Mouse (Mus musculus) midbrain, postnatal 0 days (tissue): ENCODE measurements around the gene Ankrd65. TPM values are rescaled to one million over a fixed set of nuclear protein-coding genes. Genes with fewer than 3 reads are reported as not detected.

Source experiments
- ATAC-seq: fragments of 200-750 bp; cut with Nextera tagmentation; 2 replicates; pipeline ENCODE4 v1.8.0; 2017; ENCODE audit warnings: moderate number of reproducible peaks, mild to moderate bottlenecking, moderate TSS enrichment, moderate library complexity; ENCODE audit not compliant: low FRiP score
- DNase-seq: peaks from one replicate; pipeline ENCODE4 v3.0.0-alpha.2; 2015; ENCODE audit warnings: low spot score
- H3K27ac ChIP-seq: fragments of 300-500 bp; sonication (generic); 2 replicates; pipeline ENCODE4 v1.5.1; 2014; ENCODE audit warnings: low read depth, mild to moderate bottlenecking, low read length, mixed read lengths
- H3K27me3 ChIP-seq: fragments of 300-500 bp; sonication (generic); 2 replicates; pipeline ENCODE4 v1.6.1; 2014; ENCODE audit warnings: low read length, control low read depth, mixed read lengths; ENCODE audit not compliant: insufficient read depth
- H3K36me3 ChIP-seq: fragments of 300-500 bp; sonication (generic); 2 replicates; pipeline ENCODE4 v1.6.1; 2014; ENCODE audit warnings: low read length, control low read depth, mixed read lengths; ENCODE audit not compliant: insufficient read depth
- H3K4me1 ChIP-seq: fragments of 300-500 bp; sonication (generic); 2 replicates; pipeline ENCODE4 v1.6.1; 2014; ENCODE audit warnings: mild to moderate bottlenecking, control low read depth, antibody characterized with exemption, low read length, mixed read lengths; ENCODE audit not compliant: insufficient read depth
- H3K4me2 ChIP-seq: fragments of 300-500 bp; sonication (generic); 2 replicates; pipeline ENCODE4 v1.6.1; 2014; ENCODE audit warnings: low read depth, mild to moderate bottlenecking, low read length, mixed read lengths; ENCODE audit not compliant: poor library complexity, severe bottlenecking
- H3K4me3 ChIP-seq: fragments of 300-500 bp; sonication (generic); 2 replicates; pipeline ENCODE4 v1.5.1; 2014; ENCODE audit warnings: low read depth, mild to moderate bottlenecking, low read length, moderate library complexity
- H3K9ac ChIP-seq: fragments of 300-500 bp; sonication (generic); replicated peaks from 2 replicates; pipeline ENCODE4 v1.6.1; 2014; ENCODE audit warnings: mild to moderate bottlenecking, low read length, moderate library complexity, mixed read lengths; ENCODE audit not compliant: poor library complexity, severe bottlenecking
- H3K9me3 ChIP-seq: fragments of 300-500 bp; sonication (generic); 2 replicates; pipeline ENCODE4 v1.6.1; 2016; ENCODE audit warnings: low read length, control low read depth
- CTCF ChIP-seq: IDR thresholded peaks from 2 replicates; pipeline ENCODE4 v1.5.1; 2016; ENCODE audit warnings: antibody characterized with exemption, mild to moderate bottlenecking
- WGBS: fragments of 180-500 bp; shearing (Covaris S2); extraction: QIAGEN DNeasy Blood & Tissue Kit; methylation state at CpG from one replicate; pipeline ENCODE4 v1.1.7; 2014; 5-methylcytosine and 5-hydroxymethylcytosine counted together
- polyA plus RNA-seq: library from polyadenylated mRNA; unstranded; fragments of >200 nt; fragmentation: Nextera tagmentation; extraction: Ambion mirVana; gene quantifications from 2 replicates; pipeline ENCODE4 v1.2.1, GENCODE M21; 2015
- total RNA-seq: library from RNA; depleted of rRNA; stranded (reverse); fragments of >200 nt; gene quantifications from 2 replicates; pipeline ENCODE4 v1.2.3, GENCODE M21; 2014

Ankrd65 gene
- total and polyA plus RNA-seq, 2 experiments from 2014 or later = not detected

DNA sequence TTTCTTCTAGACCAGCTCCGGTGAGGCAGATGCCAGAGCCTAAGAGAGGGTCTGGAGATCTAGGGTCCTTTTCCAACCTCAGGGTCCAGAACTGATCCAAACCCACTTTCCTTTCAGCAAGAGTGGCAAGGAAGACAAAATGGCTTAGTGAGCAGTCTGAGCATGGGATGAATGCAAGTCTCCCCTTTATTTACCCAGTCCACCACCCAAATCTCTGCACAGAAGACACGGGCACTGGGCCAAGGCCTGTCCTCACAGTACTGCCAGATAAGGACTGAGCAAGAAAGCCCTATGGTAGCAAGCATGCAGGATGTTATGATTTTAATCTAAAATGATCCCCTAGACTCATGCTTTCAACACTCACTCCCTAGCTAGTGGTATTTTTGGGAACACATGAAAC, 12.4 kb upstream of the Ankrd65 start:
- H3K9me3 ChIP-seq = no peaks in the 10 kb centered on the region
- no peaks in the 10 kb centered on the region for H3K36me3 ChIP-seq
- no peak overlapping the region for H3K4me2 ChIP-seq
- WGBS = 78% methylated on average over 2 of the region's 2 CpGs
- peaks cover 4% of the 10 kb centered on the region; the same call in 1 of the 2 replicates for H3K4me1 ChIP-seq
- H3K27me3 ChIP-seq = no peaks in the 10 kb centered on the region
- DNase-seq (no peak), ATAC-seq (no peak)
- no peak overlapping the region for H3K27ac ChIP-seq
- no peak overlapping the region for H3K4me3 ChIP-seq
- H3K9ac ChIP-seq = no peak overlapping the region
- TF ChIP-seq CTCF = no peak

DNA sequence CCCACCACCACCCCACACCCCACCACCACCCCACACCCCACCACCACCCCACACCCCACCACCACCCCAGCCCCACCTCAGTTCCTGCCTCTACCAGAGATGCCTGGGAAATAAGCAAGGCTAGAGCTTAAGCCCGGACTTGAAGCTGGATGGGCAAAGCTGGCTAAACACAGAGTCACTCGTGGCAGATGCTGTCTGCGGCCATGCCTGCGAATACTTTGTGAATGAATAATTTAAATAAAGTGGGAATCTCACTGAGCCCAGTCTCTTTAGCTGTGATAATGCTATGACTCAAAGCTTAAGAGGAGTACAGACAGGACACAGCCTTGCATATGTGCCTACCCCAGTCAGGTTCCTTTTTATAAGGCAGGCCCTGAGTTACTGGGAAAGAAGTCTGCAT, 10.7 kb upstream of the Ankrd65 start:
- no peak overlapping the region for H3K27ac ChIP-seq
- no peak overlapping the region for H3K9ac ChIP-seq
- DNase-seq = no peak
- no peak overlapping the region for H3K4me3 ChIP-seq
- H3K36me3 ChIP-seq = no peaks in the 10 kb centered on the region
- ATAC-seq = no peak
- no peak overlapping the region for H3K4me2 ChIP-seq
- H3K27me3 ChIP-seq = no peaks in the 10 kb centered on the region
- peaks cover 6% of the 10 kb centered on the region; the same call in 1 of the 2 replicates for H3K4me1 ChIP-seq
- H3K9me3 ChIP-seq = no peaks in the 10 kb centered on the region
- no peak for TF ChIP-seq CTCF
- 78% methylated on average over 4 of the region's 4 CpGs for WGBS

DNA sequence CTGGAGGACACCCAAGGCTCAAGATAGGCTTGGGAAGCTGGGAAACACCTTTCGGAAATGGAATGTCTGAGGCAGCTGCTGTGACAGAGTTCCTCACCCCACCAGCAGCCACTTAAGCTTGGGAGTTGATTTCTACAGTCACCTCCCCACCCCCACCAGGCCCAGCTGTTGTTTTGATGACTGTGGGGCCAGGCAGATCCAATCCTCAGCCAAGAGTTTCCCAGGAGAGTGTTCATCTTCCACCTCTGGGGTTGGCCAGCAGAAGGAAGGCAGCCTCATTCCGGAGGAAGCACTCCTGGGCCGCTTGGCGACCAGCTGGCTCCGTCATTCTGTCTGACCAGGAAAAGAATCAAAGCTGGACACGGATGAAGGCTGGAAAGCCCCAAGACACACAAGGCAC, 9.3 kb upstream of the Ankrd65 start:
- no peak for ATAC-seq

DNA sequence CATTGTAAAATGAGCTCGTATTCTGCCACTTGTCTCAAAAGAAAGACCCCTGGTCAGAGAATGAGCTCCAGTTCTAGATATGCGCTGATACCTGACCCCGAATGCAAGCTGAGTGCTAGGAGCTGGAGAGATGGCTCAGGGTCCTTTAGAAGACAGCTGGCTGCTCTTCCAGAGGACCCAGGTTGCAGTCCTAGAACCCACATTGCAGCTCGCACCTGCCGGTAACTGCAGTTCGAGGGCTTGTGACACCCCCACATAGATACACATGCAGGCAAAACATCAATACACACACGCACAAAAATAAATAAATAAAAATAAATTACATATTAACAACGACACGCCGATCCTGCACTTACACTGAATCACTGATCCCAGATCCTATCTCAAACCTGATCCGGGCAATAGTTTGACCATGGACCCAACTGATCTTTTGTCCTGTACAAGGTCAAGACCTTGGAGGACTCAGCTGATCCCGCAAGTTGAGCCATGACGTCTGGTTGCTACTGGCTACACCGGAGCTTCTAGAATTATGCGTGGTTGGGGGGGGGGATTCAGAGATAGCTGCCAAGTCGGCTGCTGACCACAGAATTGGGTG, 6.7 kb upstream of the Ankrd65 start:
- Histone ChIP-seq H3K4me2 (peak overlapping the region; percentile 78), H3K9ac (peak overlapping the region; percentile 88), H3K27me3 (no peaks in the 10 kb centered on the region), H3K27ac (peak overlapping the region; percentile 91), H3K4me1 (peaks cover 6% of the 10 kb centered on the region; the same call in 1 of the 2 replicates), H3K9me3 (no peaks in the 10 kb centered on the region), H3K36me3 (no peaks in the 10 kb centered on the region), H3K4me3 (peak overlapping the region; percentile 67)
- no peak for TF ChIP-seq CTCF
- WGBS = 34% methylated on average over 16 of the region's 16 CpGs
- DNase-seq = no peak
- peak; percentile 28; the same call in 1 of the 2 replicates for ATAC-seq

More for the DNA sequence above, 9.3 kb upstream of the Ankrd65 start:
- Histone ChIP-seq H3K9ac (no peak overlapping the region), H3K4me2 (no peak overlapping the region), H3K27ac (no peak overlapping the region), H3K4me1 (peaks cover 6% of the 10 kb centered on the region; the same call in 1 of the 2 replicates), H3K4me3 (no peak overlapping the region), H3K36me3 (no peaks in the 10 kb centered on the region), H3K27me3 (no peaks in the 10 kb centered on the region), H3K9me3 (no peaks in the 10 kb centered on the region)
- 27% methylated on average over 6 of the region's 6 CpGs for WGBS
- peak; percentile 49 for DNase-seq
- TF ChIP-seq CTCF = no peak

DNA sequence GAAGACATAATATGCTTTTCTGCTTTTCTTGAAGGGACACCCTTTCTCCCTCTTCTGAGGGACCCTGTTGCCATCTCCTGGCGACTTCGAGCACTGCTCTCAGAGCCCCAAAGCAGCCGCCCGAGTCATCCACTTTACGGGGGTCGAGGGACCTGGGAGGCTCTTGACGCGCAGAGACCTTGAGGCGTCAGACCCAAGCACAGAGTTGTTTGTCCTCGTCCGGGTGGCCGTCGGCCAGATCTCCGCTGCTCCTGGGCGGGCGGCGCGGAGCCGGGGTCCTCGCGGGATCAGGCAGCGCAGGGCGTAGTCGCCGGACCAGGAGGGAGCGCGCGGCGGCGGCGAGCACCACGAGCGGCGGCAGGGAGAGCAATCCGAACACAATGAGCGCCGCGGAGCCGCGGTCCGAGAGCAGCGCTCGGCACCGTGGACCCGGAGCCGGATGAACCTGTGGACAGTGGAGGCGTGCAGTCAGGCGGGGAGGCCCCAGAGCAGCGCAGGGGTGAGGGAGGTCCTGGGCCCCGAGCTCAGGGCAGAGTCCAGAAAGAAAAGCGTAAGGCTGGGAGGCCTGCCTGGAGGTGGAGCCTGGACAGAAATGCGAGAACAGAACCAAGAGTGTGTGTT, 6.0 kb upstream of the Ankrd65 start:
- whole genome bisulfite sequencing = under 1% methylated on average over 52 of the region's 52 CpGs
- H3K9me3 ChIP-seq = no peaks in the 10 kb centered on the region
- H3K4me3 ChIP-seq = peak overlapping the region; percentile 67
- H3K4me1 ChIP-seq = peaks cover 6% of the 10 kb centered on the region; the same call in 1 of the 2 replicates
- ATAC-seq (peak; percentile 89), DNase-seq (peak; percentile 91)
- peak overlapping the region; percentile 91 for H3K27ac ChIP-seq
- H3K9ac ChIP-seq = peak overlapping the region; percentile 88
- TF ChIP-seq CTCF = peak; percentile 82
- peak overlapping the region; percentile 78 for H3K4me2 ChIP-seq
- H3K36me3 ChIP-seq = no peaks in the 10 kb centered on the region
- no peaks in the 10 kb centered on the region for H3K27me3 ChIP-seq

DNA sequence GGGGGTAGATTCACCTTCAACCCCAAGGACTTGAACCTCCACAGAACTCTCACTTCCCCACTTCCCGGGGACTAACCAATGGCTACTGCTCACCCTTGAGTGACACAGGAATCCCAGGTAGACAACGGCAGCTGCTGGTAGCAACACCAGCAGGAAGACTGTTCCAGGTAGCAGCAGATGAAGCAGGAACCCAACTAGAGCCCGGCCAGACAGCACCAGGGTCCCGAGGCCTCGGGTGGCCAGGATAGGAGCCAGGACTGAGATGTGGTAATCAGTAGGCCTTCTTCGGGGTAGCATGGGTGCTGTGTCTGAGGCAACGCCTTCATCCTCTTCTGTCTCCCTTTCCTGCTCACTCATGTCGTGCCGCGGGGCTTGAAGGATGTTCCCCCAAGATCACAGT, 5.0 kb upstream of the Ankrd65 start:
- no peak for ATAC-seq
- H3K36me3 ChIP-seq = no peaks in the 10 kb centered on the region
- no peaks in the 10 kb centered on the region for H3K27me3 ChIP-seq
- WGBS = 86% methylated on average over 10 of the region's 10 CpGs
- no peak for TF ChIP-seq CTCF
- H3K9me3 ChIP-seq = no peaks in the 10 kb centered on the region
- H3K27ac ChIP-seq = no peak overlapping the region
- H3K9ac ChIP-seq = peak overlapping the region; percentile 42
- H3K4me2 ChIP-seq = peak overlapping the region; percentile 78
- no peak for DNase-seq
- H3K4me3 ChIP-seq = no peak overlapping the region
- peaks cover 6% of the 10 kb centered on the region; the same call in 1 of the 2 replicates for H3K4me1 ChIP-seq
